Mouse (Mus musculus): Measurements from ENCODE around the gene Paxbp1. TPM values are rescaled to one million over a fixed set of nuclear protein-coding genes. Genes with fewer than 3 reads are reported as not detected.

The Paxbp1 gene
- polyA plus RNA-seq, 1 experiment from 2014 or later: 57.8 TPM

DNA sequence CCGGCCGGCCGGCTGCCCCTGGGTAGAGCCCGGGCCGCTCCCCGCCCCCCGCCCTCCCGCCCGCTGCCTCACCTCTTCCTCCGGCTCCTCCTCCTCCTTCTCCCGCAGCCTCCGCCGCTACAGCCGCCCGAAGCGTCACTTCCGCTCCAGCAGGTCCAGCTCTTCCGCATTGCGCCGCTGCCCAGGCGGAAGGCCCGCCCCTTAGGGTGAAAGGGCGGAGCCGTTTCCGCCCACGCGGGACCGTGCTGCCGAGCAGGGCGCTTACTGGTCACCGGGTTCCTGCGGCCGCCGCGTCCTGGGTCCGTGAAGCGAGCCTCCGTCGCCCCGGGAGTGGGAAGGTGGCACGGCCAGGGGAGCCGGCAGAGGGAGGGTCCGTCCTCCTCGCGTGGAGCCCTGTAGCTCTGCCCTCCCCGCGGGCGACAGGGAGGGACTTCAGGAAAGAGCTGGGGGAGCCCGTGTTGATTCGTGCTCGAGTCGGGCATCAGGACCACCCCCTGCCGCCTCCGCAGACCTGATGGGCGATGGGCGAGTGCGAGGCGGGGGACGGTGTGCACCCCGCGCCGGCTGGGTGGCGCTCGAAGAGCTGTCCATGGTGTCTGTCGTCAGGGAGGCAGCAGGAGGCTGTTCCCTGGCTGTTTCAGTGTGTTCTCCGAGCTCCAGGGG is 33.2 kb downstream of the Paxbp1 start, which contains the start of gene Synj1:
Gene Synj1, minus strand, starts transcription at position 288 of the 663 bp plus-strand sequence.
- Histone ChIP-seq H3K27ac (replicated peaks) (peak within 1 kb of the TSS; percentile 98), H3K36me3 (peaks cover 26% of the 10 kb centered on the region), H3K9me3 (replicated peaks) (no peaks in the 10 kb centered on the region), H3K27me3 (replicated peaks) (no peaks in the 10 kb centered on the region), H3K4me3 (replicated peaks) (peak within 1 kb of the TSS; percentile 95), H3K4me2 (peak within 1 kb of the TSS; percentile 71), H3K4me1 (peaks cover 33% of the 10 kb centered on the region), H3K9ac (replicated peaks) (peak within 1 kb of the TSS; percentile 95)
- under 1% methylated on average over 66 of the region's 66 CpGs for WGBS
- ATAC-seq (ENCODE audit: low FRiP score): peak; percentile 96

DNA sequence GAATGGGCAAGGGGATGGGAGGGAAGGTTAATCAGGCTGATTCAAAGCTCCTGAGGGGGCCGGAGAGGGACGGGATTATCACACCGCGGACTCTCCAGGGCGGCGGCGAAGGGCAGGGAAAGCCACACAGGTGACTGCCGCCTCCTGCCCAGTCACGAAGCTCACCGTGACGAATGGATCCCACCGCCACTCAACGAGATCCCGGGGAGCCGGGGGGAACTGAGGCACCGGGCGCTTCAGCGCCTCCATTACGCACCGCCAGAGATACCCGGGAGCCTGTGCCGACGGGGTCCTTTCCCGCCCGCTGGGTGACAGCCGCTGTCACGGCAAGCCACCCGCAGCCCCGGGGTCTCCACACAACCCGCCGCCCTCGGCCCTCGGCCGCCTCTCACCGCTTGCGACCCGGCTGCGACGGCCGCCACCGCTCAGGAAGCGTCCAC is 33.7 kb downstream of the Paxbp1 start:
- H3K9ac ChIP-seq (replicated peaks): peak overlapping the region; percentile 95
- H3K4me2 ChIP-seq: peak overlapping the region; percentile 71
- no peaks in the 10 kb centered on the region for H3K27me3 ChIP-seq (replicated peaks)
- under 1% methylated on average over 42 of the region's 42 CpGs for WGBS
- ATAC-seq (ENCODE audit: low FRiP score): peak; percentile 73; the same call in 1 of the 2 replicates
- H3K4me1 ChIP-seq: peaks cover 33% of the 10 kb centered on the region
- peaks cover 21% of the 10 kb centered on the region for H3K36me3 ChIP-seq
- H3K9me3 ChIP-seq (replicated peaks): no peaks in the 10 kb centered on the region
- H3K4me3 ChIP-seq (replicated peaks): peak overlapping the region; percentile 95
- peak overlapping the region; percentile 98 for H3K27ac ChIP-seq (replicated peaks)

DNA sequence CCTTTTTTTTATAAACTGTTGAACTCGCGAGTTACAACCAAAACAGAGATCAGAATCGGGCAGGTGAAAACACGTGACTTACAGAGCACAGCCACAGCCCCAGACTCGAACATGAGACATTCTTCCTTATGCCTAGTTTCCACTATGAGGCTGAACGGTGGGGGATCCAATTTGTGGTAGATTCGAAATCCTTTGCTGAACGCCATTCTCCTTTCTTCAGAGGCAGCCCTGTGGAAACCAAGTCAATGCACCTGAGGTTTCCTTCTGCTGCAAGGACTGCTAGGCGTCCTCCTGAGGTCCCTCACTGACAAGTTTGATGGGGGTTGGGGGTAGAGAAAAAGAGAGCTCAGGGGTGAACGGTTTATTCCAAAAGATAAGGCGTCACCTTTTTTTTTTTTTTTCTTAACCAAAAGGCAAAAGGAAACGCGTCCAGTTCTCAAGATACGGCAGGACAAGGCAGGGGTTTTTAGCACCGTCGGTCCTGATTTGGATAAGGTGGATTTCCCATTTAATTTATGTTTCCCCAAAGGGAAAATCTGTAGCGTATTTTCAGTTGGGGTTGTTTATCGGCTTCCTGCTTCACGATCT is 34.3 kb downstream of the Paxbp1 start:
- Histone ChIP-seq H3K4me2 (peak overlapping the region; percentile 71), H3K9me3 (replicated peaks) (no peaks in the 10 kb centered on the region), H3K9ac (replicated peaks) (peak overlapping the region; percentile 95), H3K4me3 (replicated peaks) (peak overlapping the region; percentile 95), H3K27ac (replicated peaks) (peak overlapping the region; percentile 98), H3K4me1 (peaks cover 33% of the 10 kb centered on the region), H3K36me3 (peaks cover 15% of the 10 kb centered on the region), H3K27me3 (replicated peaks) (no peaks in the 10 kb centered on the region)
- no peak for ATAC-seq (ENCODE audit: low FRiP score)
- 1% methylated on average over 19 of the region's 19 CpGs for WGBS

DNA sequence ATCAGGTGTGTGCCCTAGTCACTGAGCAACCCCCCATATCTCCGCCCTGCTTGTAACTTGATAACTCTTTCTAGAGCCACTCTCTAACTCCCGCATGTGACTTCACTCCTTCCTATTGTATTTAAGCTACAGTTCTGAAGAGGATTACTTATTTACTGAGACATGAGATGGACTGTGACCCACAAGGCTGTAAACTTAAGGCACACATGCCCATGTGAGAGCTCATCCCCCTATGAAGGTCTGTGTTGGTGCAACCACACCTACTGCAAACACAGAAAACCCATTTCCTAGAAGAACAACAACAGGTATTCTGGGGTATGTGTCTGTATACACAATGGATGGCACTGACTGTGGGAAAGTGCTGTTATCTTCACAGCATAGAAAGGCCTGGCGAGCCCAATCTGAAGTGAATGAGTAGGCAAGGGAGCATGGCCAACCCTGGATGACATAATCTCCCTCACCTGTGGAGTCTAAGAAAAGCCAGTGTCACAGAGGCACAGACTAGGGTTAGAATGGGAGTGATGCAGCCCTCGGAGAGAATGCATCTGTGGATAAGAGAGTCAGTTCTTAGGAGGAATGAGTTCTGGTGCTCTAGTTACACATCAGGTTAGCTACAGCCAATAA is 39.3 kb downstream of the Paxbp1 start:
- Histone ChIP-seq H3K9me3 (replicated peaks) (no peaks in the 10 kb centered on the region), H3K4me3 (replicated peaks) (no peak overlapping the region), H3K4me1 (peaks cover 20% of the 10 kb centered on the region), H3K36me3 (0 out of 2 replicates have a peak, but pooled peaks cover 3% of the 10 kb centered on the region), H3K4me2 (no peak overlapping the region), H3K9ac (replicated peaks) (no peak overlapping the region), H3K27ac (replicated peaks) (no peak overlapping the region), H3K27me3 (replicated peaks) (no peaks in the 10 kb centered on the region)
- ATAC-seq (ENCODE audit: low FRiP score): no peak
- 90% methylated on average over 4 of the region's 4 CpGs for WGBS

DNA sequence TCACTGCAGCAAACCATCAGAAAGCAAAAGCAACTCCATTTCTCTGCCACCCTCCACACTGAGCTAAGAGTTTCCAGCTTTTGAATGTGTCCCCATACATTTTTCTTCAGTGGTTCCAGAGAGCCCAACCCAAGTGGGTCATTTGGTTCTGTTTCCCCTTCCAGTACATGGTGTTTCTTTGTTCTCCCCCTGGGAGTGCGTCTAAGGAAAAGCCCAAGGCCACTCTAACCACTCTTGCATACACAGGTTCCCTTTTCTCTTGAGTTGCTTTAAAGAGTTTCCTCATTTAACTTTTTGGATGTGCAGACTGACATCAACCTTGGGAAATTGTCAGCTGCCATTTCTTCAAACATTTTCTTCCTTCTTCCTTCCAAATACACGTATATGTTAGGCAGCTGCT is 43.2 kb downstream of the Paxbp1 start:
- Histone ChIP-seq H3K9me3 (replicated peaks) (no peaks in the 10 kb centered on the region), H3K36me3 (no peaks in the 10 kb centered on the region), H3K4me1 (peaks cover 4% of the 10 kb centered on the region; the same call in 1 of the 2 replicates), H3K4me3 (replicated peaks) (no peak overlapping the region), H3K9ac (replicated peaks) (no peak overlapping the region), H3K27me3 (replicated peaks) (no peaks in the 10 kb centered on the region), H3K4me2 (no peak overlapping the region), H3K27ac (replicated peaks) (no peak overlapping the region)
- no peak for ATAC-seq (ENCODE audit: low FRiP score)
- 87% methylated on average over 2 of the region's 2 CpGs for WGBS

DNA sequence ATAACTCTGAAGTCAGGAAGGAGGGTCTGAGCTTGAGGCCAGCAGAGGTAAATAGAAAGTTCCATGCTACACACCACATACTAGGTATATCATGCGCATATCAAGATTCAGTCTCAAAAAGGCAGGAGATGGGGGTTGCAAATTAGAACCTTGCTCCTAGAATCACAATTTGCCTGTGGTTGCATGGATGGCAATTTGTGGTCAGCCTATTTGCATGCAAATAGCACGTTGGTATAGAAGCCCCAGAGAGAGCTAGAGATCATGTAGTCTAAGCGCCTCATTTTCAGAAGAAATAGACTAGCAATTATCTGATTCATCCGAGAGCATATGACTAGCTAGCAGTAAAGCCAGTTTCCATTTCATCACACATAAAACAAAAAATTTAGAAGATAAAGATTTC is 44.5 kb downstream of the Paxbp1 start:
- Histone ChIP-seq H3K4me1 (peaks cover 4% of the 10 kb centered on the region; the same call in 1 of the 2 replicates), H3K4me3 (replicated peaks) (no peak overlapping the region), H3K9me3 (replicated peaks) (no peaks in the 10 kb centered on the region), H3K36me3 (no peaks in the 10 kb centered on the region), H3K27me3 (replicated peaks) (no peaks in the 10 kb centered on the region), H3K9ac (replicated peaks) (no peak overlapping the region), H3K27ac (replicated peaks) (no peak overlapping the region), H3K4me2 (no peak overlapping the region)
- no peak for ATAC-seq (ENCODE audit: low FRiP score)
- 33% methylated on average over 4 of the region's 4 CpGs for WGBS

DNA sequence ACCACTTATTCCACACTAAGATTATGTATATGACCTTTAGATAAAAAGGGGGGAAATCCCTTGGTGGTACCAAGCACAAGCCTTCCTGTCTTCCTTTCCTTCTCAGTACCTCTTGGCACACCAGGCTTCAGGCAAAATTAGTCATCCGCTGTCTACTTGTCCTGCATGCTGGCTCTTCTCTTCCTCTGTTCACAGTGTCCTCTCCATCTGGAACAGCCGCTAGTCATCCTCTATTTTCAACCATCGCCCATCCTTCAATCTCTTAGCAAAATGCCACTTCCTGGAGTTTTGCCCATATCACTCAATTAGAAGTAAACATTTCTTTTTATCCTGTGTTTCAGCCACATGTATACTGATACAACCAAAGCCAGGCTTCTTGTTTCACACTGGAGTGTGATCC is 46.5 kb downstream of the Paxbp1 start:
- Histone ChIP-seq H3K4me1 (peaks cover 4% of the 10 kb centered on the region; the same call in 1 of the 2 replicates), H3K9ac (replicated peaks) (no peak overlapping the region), H3K27me3 (replicated peaks) (no peaks in the 10 kb centered on the region), H3K9me3 (replicated peaks) (no peaks in the 10 kb centered on the region), H3K36me3 (peaks cover 4% of the 10 kb centered on the region), H3K4me2 (no peak overlapping the region), H3K27ac (replicated peaks) (no peak overlapping the region), H3K4me3 (replicated peaks) (no peak overlapping the region)
- ATAC-seq (ENCODE audit: low FRiP score): no peak
- WGBS: 90% methylated on average over 3 of the region's 3 CpGs

DNA sequence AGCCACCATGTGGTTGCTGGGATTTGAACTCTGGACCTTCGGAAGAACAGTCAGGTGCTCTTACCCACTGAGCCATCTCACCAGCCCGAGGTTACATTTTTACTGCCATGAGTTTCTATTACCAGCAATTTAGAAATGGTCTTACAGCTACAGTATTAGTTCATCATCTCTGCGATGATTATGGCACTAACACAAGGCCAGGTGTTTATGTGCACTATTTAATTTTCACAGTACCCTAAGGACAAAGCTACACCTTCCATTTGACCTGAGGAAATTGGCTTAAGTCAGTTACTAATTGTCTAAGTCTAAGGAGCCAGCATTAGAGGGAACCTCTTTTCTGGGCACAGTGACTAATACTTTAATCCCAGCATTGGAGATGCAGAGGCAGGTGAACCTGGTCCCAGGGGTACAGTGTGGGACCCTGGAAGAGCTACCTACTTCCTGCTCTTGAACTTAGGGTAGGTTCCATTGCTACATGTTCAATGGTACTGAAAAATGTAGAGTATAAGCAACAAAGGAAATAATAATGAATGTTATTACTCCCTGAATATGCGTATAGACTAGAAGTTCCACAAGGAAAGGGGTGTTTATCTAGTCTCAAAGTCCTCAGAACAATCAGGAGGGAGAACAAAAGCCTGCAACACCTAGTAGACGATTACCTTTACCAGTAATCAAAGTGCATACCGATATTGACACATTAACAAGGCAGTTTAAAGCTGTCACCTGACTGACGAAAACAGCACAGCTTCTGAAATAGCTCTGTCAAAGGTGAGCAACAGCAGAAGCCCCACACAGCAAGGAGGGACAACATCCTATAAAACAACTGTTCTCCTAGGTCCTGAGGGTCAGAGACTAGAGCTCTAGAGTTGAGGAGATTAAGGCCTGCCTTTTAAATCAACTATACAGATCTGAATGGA is 47.8 kb downstream of the Paxbp1 start:
- no peaks in the 10 kb centered on the region for H3K9me3 ChIP-seq (replicated peaks)

DNA sequence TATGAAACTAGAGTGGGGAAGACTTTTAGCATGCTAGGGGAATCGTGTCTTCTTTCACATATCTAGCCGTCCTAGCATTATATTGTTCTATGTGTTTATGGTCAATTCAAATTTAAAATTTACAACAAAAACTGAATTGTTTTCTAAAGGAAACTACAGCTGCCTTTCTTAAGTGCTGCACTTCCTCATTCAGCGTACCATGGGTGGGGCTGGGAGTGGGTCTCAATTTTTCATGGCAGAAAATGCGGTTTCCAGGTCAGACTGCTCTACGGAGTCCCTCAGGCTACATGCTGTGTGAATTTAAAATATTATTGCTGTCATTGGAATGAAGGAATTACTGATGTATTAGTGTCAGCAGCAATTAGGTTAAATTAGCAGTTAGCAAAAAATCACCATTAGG is 48.8 kb downstream of the Paxbp1 start:
- Histone ChIP-seq H3K27ac (replicated peaks) (no peak overlapping the region), H3K27me3 (replicated peaks) (no peaks in the 10 kb centered on the region), H3K9me3 (replicated peaks) (no peaks in the 10 kb centered on the region), H3K9ac (replicated peaks) (no peak overlapping the region), H3K4me1 (peaks cover 4% of the 10 kb centered on the region; the same call in 1 of the 2 replicates), H3K4me2 (no peak overlapping the region), H3K36me3 (peaks cover 19% of the 10 kb centered on the region), H3K4me3 (replicated peaks) (no peak overlapping the region)
- no peak for ATAC-seq (ENCODE audit: low FRiP score)
- WGBS: 79% methylated on average over 5 of the region's 5 CpGs

More for the DNA sequence above, 47.8 kb downstream of the Paxbp1 start:
- H3K9ac ChIP-seq (replicated peaks): no peak overlapping the region
- peaks cover 4% of the 10 kb centered on the region; the same call in 1 of the 2 replicates for H3K4me1 ChIP-seq
- H3K27ac ChIP-seq (replicated peaks): no peak overlapping the region
- 84% methylated on average over 7 of the region's 7 CpGs for WGBS
- no peak overlapping the region for H3K4me3 ChIP-seq (replicated peaks)
- H3K36me3 ChIP-seq: peaks cover 9% of the 10 kb centered on the region
- no peak overlapping the region for H3K4me2 ChIP-seq
- no peaks in the 10 kb centered on the region for H3K27me3 ChIP-seq (replicated peaks)
- no peak for ATAC-seq (ENCODE audit: low FRiP score)

DNA sequence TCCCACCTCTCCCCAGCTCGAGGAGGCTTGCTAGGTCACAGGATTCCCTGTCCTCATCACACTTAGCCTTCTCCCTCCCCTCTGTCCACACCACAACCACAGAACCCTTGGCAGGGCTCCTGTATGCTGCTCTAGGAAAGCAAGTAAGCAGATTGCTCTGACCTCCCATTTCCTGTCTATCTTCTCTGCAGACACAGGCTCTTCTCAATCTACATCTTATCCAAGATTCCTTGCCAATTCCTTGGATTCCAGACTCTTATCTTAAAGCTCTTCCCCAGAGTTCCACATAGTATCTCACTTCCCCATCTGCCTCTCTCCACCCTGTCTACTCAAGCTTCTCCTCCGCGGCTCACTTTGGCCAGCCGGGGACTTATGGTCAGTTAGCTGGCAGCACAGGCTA is 49.3 kb downstream of the Paxbp1 start:
- 71% methylated on average over 4 of the region's 4 CpGs for WGBS
- no peak overlapping the region for H3K27ac ChIP-seq (replicated peaks)

DNA sequence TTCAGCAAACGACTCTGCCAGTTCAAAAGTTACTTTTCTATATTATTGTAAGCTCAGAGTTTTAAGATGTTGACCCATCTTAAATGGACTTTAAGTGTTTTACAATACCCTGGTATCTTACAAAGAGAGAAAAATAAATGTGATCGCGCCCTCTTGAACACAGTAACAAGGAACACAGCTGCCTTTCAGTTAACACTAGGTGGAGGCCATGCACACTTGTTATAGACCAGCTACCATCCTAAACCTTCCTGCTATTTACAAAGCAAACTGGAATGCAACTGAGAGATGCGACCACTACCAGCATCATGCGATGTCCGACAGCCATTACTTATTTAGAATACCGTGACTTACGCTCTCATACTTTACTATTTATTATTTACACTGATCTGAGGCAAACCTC is 55.2 kb downstream of the Paxbp1 start:
- Histone ChIP-seq H3K27ac (replicated peaks) (no peak overlapping the region), H3K4me2 (no peak overlapping the region), H3K36me3 (peaks cover 32% of the 10 kb centered on the region), H3K27me3 (replicated peaks) (no peaks in the 10 kb centered on the region), H3K4me3 (replicated peaks) (no peak overlapping the region), H3K9me3 (replicated peaks) (no peaks in the 10 kb centered on the region), H3K9ac (replicated peaks) (no peak overlapping the region), H3K4me1 (no peaks in the 10 kb centered on the region)
- ATAC-seq (ENCODE audit: low FRiP score): no peak
- 92% methylated on average over 8 of the region's 8 CpGs for WGBS

More for the DNA sequence above, 49.3 kb downstream of the Paxbp1 start:
- no peak overlapping the region for H3K9ac ChIP-seq (replicated peaks)
- peaks cover 4% of the 10 kb centered on the region; the same call in 1 of the 2 replicates for H3K4me1 ChIP-seq
- H3K4me2 ChIP-seq: no peak overlapping the region
- ATAC-seq (ENCODE audit: low FRiP score): no peak
- no peaks in the 10 kb centered on the region for H3K27me3 ChIP-seq (replicated peaks)
- H3K36me3 ChIP-seq: peaks cover 23% of the 10 kb centered on the region
- no peak overlapping the region for H3K4me3 ChIP-seq (replicated peaks)
- no peaks in the 10 kb centered on the region for H3K9me3 ChIP-seq (replicated peaks)

Measured in neural tube, embryonic 15.5 days (tissue).